Mouse (Mus musculus) thymus, adult 2 months (tissue): ENCODE results near the gene Vps53. TPM values are rescaled to one million over a fixed set of nuclear protein-coding genes. Genes with fewer than 3 reads are reported as not detected.
A peak's percentile ranks its signal among the peaks of the same experiment; 100 is the strongest.

Experiments
- DNase-seq: peaks from one replicate; pipeline ENCODE4 v3.0.0; 2021
- H3K27ac ChIP-seq: fragments of 200-500 bp; 2 replicates; pipeline ENCODE4 v1.5.1; 2012; ENCODE audit warnings: low read length, control low read depth; ENCODE audit not compliant: control insufficient read depth, insufficient read depth
- H3K27me3 ChIP-seq: fragments of 200-500 bp; 2 replicates; pipeline ENCODE4 v1.6.1; 2012; ENCODE audit warnings: mild to moderate bottlenecking, low read length, moderate library complexity, mixed read lengths; ENCODE audit not compliant: control insufficient read depth, insufficient read depth
- H3K36me3 ChIP-seq: fragments of 200-500 bp; 2 replicates; pipeline ENCODE4 v1.6.1; 2012; ENCODE audit warnings: mild to moderate bottlenecking, low read length, moderate library complexity; ENCODE audit not compliant: control insufficient read depth, insufficient read depth
- H3K4me1 ChIP-seq: fragments of 200-500 bp; replicated peaks from 2 replicates; pipeline ENCODE4 v1.6.1; 2012; ENCODE audit warnings: low read length; ENCODE audit not compliant: control insufficient read depth, insufficient read depth
- H3K4me3 ChIP-seq: fragments of 200-500 bp; 2 replicates; pipeline ENCODE4 v1.5.1; 2012; ENCODE audit warnings: mild to moderate bottlenecking, low read length, control low read depth, moderate library complexity; ENCODE audit not compliant: control insufficient read depth, insufficient read depth
- CTCF ChIP-seq: fragments of 200-500 bp; IDR thresholded peaks from 2 replicates; pipeline ENCODE4 v1.5.1; 2012; ENCODE audit warnings: mild to moderate bottlenecking, control low read depth, low read length, moderate library complexity, borderline replicate concordance; ENCODE audit not compliant: control insufficient read depth, poor library complexity, insufficient read depth; ENCODE audit errors: extremely low read depth
- POLR2A ChIP-seq: fragments of 200-500 bp; IDR thresholded peaks from 2 replicates; pipeline ENCODE4 v1.6.1; 2012; ENCODE audit warnings: mild to moderate bottlenecking, low read length, control low read depth, moderate library complexity; ENCODE audit not compliant: control insufficient read depth, poor library complexity, insufficient read depth; ENCODE audit errors: extremely low read depth
- WGBS: fragments of 180-500 bp; shearing (Covaris S2); methylation state at CpG from one replicate; pipeline ENCODE4 v1.1.7; 2018; 5-methylcytosine and 5-hydroxymethylcytosine counted together
- polyA plus RNA-seq: library from polyadenylated mRNA; depleted of rRNA; stranded (reverse); fragments of >200 nt; gene quantifications from 2 replicates; pipeline ENCODE4 v1.2.3, GENCODE M21; 2012

Vps53 gene
- polyA plus RNA-seq, 1 experiment = 33.7 TPM

DNA sequence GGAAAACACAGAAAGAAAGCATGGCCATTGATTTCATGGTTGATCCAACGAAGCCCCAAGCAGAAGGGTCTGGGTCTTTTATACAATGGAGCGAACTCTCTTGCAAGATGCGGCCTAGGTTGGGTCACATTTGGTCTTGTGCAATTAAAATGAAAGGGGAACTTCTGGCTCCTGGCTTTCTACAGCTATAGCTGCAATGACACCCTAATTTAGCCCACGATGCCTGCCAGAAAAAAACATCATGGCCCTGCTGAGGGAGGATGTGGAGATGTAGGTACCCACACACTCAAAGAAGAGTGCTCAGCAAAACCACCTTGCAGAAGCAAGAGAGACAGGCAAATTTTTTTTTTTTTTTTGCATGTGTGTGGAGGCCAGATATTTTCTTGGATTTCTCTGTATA, 145.6 kb downstream of the Vps53 start:
- 71% methylated on average over 4 of the region's 4 CpGs for WGBS

DNA sequence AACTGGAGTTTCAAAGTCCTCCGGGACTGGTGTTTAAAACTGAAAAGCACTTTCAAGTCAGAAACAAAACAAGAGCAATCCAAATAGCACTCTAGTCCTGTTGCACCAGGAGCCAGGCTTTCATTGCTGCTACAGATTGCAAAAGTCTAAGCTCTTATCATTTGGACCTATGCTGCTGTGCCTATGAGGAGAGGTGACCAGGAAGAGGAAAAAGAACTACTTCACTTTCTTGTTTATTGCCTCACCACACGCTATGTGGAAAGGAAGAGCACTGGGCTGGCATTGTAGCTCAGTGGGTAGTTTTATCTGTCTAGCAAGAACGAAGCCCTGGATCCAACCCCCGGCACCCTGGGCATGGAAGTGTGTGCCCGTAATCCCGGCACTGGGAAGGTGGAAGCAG, 146.1 kb downstream of the Vps53 start:
- no peak for TF ChIP-seq CTCF
- TF ChIP-seq POLR2A = no peak
- no peak overlapping the region for H3K27ac ChIP-seq
- H3K36me3 ChIP-seq = no peaks in the 10 kb centered on the region
- H3K4me3 ChIP-seq = no peak overlapping the region
- peaks cover 12% of the 10 kb centered on the region for H3K4me1 ChIP-seq
- no peak for DNase-seq
- WGBS = 96% methylated on average over 6 of the region's 6 CpGs
- no peaks in the 10 kb centered on the region; the same call in 1 of the 2 replicates for H3K27me3 ChIP-seq

More for the DNA sequence above, 145.6 kb downstream of the Vps53 start:
- Histone ChIP-seq H3K27ac (no peak overlapping the region), H3K27me3 (no peaks in the 10 kb centered on the region; the same call in 1 of the 2 replicates), H3K36me3 (no peaks in the 10 kb centered on the region), H3K4me3 (no peak overlapping the region), H3K4me1 (peaks cover 12% of the 10 kb centered on the region)
- DNase-seq = no peak
- TF ChIP-seq POLR2A = no peak
- TF ChIP-seq CTCF = no peak

DNA sequence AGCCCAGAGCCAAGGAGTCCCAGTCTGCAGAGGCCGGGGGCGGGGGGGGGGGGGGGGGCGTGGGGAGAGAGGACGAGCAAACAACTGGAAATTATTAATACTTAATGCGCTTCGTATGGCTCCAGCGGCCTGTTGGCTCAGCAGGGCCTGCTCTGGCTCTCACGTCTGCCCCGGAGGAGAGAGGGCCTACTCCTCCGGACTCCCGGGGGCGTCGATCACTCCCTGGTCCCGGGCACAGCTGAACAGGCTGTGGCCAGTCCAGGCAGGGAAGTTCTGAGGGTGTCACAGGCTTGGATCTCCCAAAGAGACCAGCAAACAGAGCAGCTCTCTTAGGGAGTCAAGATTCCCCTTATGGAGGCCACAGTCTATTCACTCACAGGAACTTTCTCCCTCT, 151.4 kb downstream of the Vps53 start:
- H3K4me1 ChIP-seq = peaks cover 13% of the 10 kb centered on the region
- WGBS = 32% methylated on average over 12 of the region's 14 CpGs
- H3K27me3 ChIP-seq = peaks cover 13% of the 10 kb centered on the region; the same call in 1 of the 2 replicates
- H3K4me3 ChIP-seq = peak overlapping the region; percentile 47
- no peaks in the 10 kb centered on the region for H3K36me3 ChIP-seq
- DNase-seq = no peak
- H3K27ac ChIP-seq = no peak overlapping the region
- no peak for TF ChIP-seq CTCF
- no peak for TF ChIP-seq POLR2A

DNA sequence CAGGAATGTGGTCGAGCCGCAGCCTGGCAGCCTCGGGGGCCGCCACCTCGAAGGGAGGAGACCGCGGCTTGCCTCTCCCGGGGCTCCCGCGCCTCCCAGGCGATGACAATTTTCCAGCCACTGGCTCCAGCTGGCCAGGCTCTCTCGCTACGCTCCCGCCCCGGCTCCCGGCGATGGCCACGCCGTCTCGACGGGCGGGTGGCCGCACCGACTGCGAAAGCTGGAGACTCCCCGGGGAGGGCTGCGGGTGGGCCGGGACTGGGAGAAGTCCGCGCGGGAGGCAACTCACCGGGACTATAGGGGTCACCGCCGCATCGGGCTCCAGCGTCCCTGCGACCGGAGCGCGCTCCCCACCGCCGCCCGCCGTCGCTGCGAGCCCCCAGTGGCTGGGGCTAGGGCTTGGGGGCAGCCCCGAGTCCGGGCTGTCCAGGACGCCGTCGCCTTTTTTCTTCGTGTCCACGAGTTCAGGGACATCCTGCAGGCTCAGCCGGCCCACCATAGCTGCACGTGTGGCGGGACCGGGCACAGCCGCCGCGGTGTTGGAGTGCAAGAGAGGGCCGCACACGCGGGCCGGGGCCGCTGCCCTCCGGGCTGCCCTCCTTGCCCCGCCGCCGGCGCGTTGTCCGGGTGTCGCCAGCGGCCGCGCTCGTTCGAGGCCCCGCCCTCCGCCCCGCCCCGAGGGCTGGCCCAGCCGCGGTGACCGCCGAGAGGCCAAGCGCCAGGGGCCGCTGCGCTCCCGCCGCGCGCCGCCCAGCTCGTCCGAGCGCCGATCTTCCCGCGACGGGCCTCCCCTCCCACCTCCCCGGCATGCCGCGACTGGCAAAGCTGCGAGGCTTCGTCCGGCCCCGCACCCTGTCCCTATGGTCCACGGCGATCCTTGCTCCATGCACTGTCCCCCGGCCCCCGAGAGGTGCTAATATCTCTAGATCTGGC, 152.0 kb downstream of the Vps53 start, which contains the start of gene Rflnb:
TSS of gene Rflnb (minus strand) at position 644 of the 933 bp plus-strand sequence.
- Histone ChIP-seq H3K4me3 (peak within 1 kb of the TSS; percentile 47), H3K36me3 (no peaks in the 10 kb centered on the region), H3K27me3 (peaks cover 13% of the 10 kb centered on the region; the same call in 1 of the 2 replicates), H3K4me1 (peaks cover 13% of the 10 kb centered on the region), H3K27ac (no peak within 1 kb of the TSS)
- TF ChIP-seq POLR2A = no peak
- 0 out of 2 replicates have a peak, but pooled peaks have one; percentile 21 for TF ChIP-seq CTCF
- DNase-seq = peak; percentile 44
- 1% methylated on average over 112 of the region's 112 CpGs for WGBS

DNA sequence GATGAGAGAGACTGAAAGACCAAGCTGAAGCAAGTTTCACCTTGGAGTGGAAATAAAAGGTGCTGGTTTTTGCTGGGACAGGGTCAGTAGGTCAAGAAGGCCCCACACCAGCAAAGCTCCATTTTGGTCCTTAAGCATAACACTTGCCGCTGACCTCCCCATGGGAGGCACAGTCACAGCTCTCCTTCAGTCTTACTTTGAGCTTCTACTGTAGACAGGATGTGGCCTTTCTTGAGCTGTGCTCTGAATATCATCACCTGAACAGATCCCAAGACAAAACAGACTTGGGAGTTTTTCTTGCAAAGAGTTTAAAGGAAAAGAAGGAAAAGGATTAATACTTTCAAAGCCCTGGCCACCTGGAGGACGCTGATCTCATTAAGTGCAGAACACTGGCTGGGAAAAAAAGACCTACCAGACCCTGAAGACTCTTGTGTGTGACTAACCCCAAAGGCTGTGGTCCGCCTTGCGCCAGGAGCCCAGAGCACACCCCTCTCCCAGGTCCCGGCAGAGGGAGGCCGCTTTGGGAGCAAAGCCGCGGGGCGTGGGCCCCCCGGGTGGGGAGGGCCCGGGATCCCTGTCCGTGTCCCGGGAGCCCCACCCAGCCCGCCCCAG, 152.8 kb downstream of the Vps53 start:
- TF ChIP-seq POLR2A (no peak), CTCF (no peak)
- Histone ChIP-seq H3K4me3 (peak overlapping the region; percentile 47), H3K27ac (no peak overlapping the region), H3K4me1 (peaks cover 13% of the 10 kb centered on the region), H3K36me3 (no peaks in the 10 kb centered on the region), H3K27me3 (peaks cover 13% of the 10 kb centered on the region; the same call in 1 of the 2 replicates)
- WGBS = 20% methylated on average over 13 of the region's 14 CpGs
- no peak for DNase-seq

DNA sequence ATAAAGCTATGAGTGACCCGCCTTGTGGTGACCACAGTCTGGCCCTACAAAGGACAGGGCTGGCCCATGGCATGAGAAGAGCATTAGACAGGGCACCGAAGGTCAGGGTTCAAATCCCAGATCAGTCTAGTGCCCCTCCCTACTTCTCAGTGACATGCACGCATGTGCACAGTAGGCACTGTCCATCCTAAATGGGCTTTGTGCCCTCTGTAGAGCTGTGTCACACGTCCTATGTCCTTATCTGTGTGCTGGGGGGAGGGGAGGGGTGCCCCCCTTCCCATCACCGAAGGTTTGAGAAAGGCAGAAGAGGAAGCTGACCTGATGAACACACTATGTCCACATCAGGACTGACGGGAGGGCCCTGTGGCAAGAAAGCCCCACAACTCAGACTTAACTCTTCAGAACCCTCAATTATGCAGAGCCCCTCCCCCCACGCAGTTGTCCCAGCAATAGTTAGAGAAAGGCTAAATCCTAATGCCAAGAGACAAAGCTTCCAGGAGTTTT, 154.3 kb downstream of the Vps53 start:
- H3K27me3 ChIP-seq = peaks cover 13% of the 10 kb centered on the region; the same call in 1 of the 2 replicates
- no peak overlapping the region for H3K27ac ChIP-seq
- DNase-seq = no peak
- H3K36me3 ChIP-seq = no peaks in the 10 kb centered on the region
- H3K4me1 ChIP-seq = peaks cover 13% of the 10 kb centered on the region
- WGBS = 78% methylated on average over 7 of the region's 7 CpGs
- H3K4me3 ChIP-seq = no peak overlapping the region
- TF ChIP-seq POLR2A = no peak
